Mouse (Mus musculus) cerebellum, adult 11 months (tissue): ENCODE data around the gene Surf4.
"Not testable (repeated sequence)": the region's sequence is repeated elsewhere in the genome, so short reads cannot be mapped to it uniquely, and the experiment has no call there.

Experiments
- DNase-seq: peaks from one replicate; pipeline ENCODE4 v3.0.0; 2022

Surf4 gene

DNA sequence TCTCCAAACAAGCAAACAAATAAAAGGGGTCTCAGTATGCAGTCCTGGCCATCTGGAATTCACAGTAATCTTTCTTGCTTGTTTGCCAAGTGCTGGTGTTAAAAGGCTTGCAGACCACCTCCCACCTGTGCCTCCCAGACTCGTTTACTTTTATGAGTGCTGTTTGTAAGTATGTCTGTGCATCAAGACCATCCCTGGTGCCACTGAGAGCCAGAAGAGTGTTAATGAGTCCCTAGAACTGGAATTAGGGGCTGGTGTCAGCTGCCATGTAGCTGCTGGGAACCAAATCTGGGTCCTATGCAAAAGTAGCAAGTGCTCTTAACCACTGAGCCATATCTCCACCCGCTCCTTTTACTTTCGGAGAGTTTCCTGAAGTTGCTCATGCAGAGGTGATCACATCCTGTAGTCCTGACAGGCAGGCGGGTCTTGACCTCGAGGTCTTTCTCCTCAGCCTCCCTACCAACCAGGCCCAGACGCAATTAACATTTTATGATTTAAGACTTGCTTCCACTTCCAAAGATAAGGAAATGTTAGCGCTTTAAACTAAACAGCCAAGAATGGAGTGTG is 31.8 kb downstream of the Surf4 start:
- DNase-seq = no peak

- no peak for DNase-seq
Measured at GRCm38 (mm10) chr2:26900731-26901130, 33.0 kb downstream of the Surf4 start.

- no peak for DNase-seq
Measured at GRCm38 (mm10) chr2:26895898-26896297, 37.8 kb downstream of the Surf4 start.

DNA sequence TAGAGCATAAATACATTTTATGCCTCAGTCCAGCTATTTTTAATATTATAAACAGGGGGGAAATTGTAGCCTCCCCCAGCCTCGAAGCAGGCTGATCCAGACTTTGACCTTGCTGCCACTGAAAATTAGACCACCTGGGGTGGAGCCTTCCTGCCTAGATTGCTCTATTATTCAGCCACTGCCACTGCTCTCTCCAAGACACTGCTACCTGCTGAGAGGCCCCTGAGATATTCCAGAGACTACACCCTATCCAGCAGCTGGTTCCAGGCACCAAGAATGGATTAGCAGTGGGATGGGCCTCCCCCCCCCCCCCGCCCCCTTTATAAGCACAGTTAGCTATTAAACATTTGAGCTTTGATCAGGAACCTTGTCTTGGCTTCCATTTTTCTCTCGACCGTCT is 47.6 kb downstream of the Surf4 start:
- DNase-seq = not testable (repeated sequence)

DNA sequence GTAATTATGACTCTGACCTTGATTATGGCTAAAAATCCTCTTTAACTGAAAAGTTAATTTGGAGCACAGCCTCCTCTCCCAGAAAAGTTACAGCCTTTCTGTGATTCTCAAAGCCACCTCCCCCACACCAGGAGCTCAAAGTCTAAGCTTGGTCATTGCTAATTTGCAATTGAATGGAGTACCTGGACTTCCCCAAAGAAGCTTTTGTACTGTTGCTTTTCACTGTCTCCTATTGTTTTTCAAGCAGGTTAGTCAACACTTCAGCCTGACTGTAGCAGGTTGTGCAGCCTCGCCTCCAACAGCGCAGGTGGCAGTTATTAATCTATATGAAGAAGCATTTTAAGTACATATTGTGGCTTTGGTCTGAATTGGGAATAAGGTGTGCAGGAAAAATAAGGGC is 48.2 kb downstream of the Surf4 start:
- not testable (repeated sequence) for DNase-seq

DNA sequence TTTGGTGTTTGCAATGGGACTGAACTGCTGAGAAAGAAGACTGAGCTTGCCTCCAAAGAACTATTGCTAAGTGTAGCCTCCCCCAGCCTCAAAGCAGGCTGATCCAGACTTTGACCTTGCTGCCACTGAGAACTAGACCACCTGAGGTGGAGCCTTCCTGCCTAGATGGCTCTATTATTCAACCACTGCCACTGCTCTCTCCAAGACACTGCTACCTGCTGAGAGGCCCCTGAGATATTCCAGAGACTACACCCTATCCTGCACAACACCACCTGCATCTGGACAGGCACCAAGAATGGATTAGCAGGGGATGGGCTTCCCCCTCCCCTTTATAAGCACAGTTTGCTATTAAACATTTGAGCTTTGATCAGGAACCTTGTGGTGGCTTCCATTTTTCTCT is 55.2 kb downstream of the Surf4 start:
- no peak for DNase-seq

- DNase-seq = no peak
Measured at GRCm38 (mm10) chr2:26870666-26871065, 63.1 kb downstream of the Surf4 start.
